Mouse (Mus musculus) erythroblast, embryonic 14.5 days (primary cell): Measurements from ENCODE around the gene Map3k20.

Source experiments
- GATA1 ChIP-seq: IDR thresholded peaks from 2 replicates; pipeline ENCODE4 v1.6.1; 2012; ENCODE audit warnings: low read length, inconsistent platforms, mixed read lengths
- TAL1 ChIP-seq: IDR thresholded peaks from 3 replicates; pipeline ENCODE4 v1.6.1; 2012; ENCODE audit warnings: low read length, inconsistent platforms, mixed read lengths

DNA sequence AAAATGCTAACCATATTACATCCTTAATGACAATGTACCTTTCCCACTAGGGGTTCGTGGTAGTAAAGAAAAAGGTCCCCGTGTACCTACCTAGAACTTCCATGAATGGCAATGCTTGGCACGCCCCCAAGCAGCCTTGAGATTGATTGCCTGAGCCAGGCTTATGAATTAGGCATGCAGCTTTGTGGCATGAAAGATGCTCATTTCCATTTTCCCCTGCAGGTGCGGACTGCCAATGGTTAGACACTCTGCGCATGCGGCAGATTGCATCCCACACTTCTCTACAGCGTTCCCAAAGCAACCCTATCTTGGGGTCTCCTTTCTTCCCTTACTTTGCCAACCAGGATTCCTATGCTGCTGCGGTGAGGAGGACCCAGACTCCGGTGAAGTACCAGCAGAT is 155.6 kb downstream of the Map3k20 start:
- TF ChIP-seq TAL1, result no peak
- TF ChIP-seq GATA1, result no peak
